Mouse (Mus musculus) intestine, embryonic 14.5 days (tissue): ENCODE measurements around the gene Esp38. TPM values are rescaled to one million over a fixed set of nuclear protein-coding genes. Genes with fewer than 3 reads are reported as not detected.
"Not testable (repeated sequence)": the region's sequence is repeated elsewhere in the genome, so short reads cannot be mapped to it uniquely, and the experiment has no call there.

Experiments used
- ATAC-seq: fragments of 200-750 bp; cut with Nextera tagmentation; replicated peaks from 2 replicates; pipeline ENCODE4 v1.8.0; 2017; ENCODE audit warnings: low read depth, moderate number of reproducible peaks, moderate TSS enrichment, moderate library complexity; ENCODE audit not compliant: low FRiP score, low TSS enrichment
- DNase-seq: peaks from one replicate; pipeline ENCODE4 v3.0.0-alpha.2; 2018; ENCODE audit warnings: low spot score
- H3K27ac ChIP-seq: fragments of 300-500 bp; sonication (generic); 2 replicates; pipeline ENCODE4 v1.5.1; 2014; ENCODE audit warnings: low read depth, mild to moderate bottlenecking, control low read depth
- H3K27me3 ChIP-seq: fragments of 300-500 bp; sonication (generic); replicated peaks from 2 replicates; pipeline ENCODE4 v1.6.1; 2014; ENCODE audit warnings: low read length, control low read depth; ENCODE audit not compliant: control insufficient read depth, insufficient read depth
- H3K36me3 ChIP-seq: fragments of 300-500 bp; sonication (generic); 2 replicates; pipeline ENCODE4 v1.6.1; 2014; ENCODE audit warnings: low read length, control low read depth; ENCODE audit not compliant: control insufficient read depth, insufficient read depth
- H3K4me1 ChIP-seq: fragments of 300-500 bp; sonication (generic); replicated peaks from 2 replicates; pipeline ENCODE4 v1.6.1; 2014; ENCODE audit warnings: low read length, control low read depth, mixed read lengths; ENCODE audit not compliant: control insufficient read depth, insufficient read depth
- H3K4me2 ChIP-seq: fragments of 300-500 bp; sonication (generic); 2 replicates; pipeline ENCODE4 v1.6.1; 2014; ENCODE audit warnings: low read length
- H3K4me3 ChIP-seq: fragments of 300-500 bp; sonication (generic); 2 replicates; pipeline ENCODE4 v1.5.1; 2014; ENCODE audit warnings: low read depth, low read length, control low read depth, mixed read lengths
- H3K9ac ChIP-seq: fragments of 300-500 bp; sonication (generic); 2 replicates; pipeline ENCODE4 v1.6.1; 2014; ENCODE audit warnings: mild to moderate bottlenecking, low read length
- H3K9me3 ChIP-seq: fragments of 300-500 bp; sonication (generic); 2 replicates; pipeline ENCODE4 v1.6.1; 2016; ENCODE audit warnings: low read length, control low read depth; ENCODE audit not compliant: control insufficient read depth
- WGBS: fragments of 180-500 bp; shearing (Covaris S2); extraction: QIAGEN DNeasy Blood & Tissue Kit; methylation state at CpG from one replicate; pipeline ENCODE4 v1.1.7; 2014; 5-methylcytosine and 5-hydroxymethylcytosine counted together
- polyA plus RNA-seq: library from polyadenylated mRNA; unstranded; fragments of >200 nt; fragmentation: Nextera tagmentation; extraction: Ambion mirVana; gene quantifications from 2 replicates; pipeline ENCODE4 v1.2.1, GENCODE M21; 2014

Esp38 gene
- polyA plus RNA-seq, result not detected in 2 replicates

DNA sequence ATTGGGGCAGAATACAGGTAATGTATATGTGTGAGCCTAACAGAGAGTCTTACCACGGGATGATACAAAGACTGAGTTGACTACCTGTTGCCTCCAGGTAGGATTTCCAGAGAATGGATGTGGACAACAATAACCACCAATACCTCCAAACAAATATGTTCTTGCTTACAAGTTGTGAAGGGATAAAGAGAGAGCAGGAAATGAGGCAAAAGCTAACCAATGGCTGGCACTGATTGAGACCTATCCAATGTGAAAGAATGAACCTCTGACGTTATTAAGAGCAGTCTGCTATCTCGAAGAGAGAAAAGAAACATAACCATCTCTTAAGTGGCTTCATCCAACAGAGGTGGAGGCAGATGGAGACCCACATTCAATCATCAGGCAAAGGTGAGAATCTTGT, at the start of gene Esp38:
TSS of gene Esp38 (plus strand) at position 301 of the 400 bp plus-strand sequence.
- H3K27ac ChIP-seq, result no peak within 1 kb of the TSS
- WGBS, result 83% methylated on average over 3 of the region's 3 CpGs
- no peak within 1 kb of the TSS for H3K4me3 ChIP-seq
- DNase-seq (no peak), ATAC-seq (no peak)
- no peak within 1 kb of the TSS for H3K4me2 ChIP-seq
- no peaks in the 10 kb centered on the region for H3K9me3 ChIP-seq
- H3K36me3 ChIP-seq, result no peaks in the 10 kb centered on the region
- H3K4me1 ChIP-seq, result no peaks in the 10 kb centered on the region
- no peak within 1 kb of the TSS for H3K9ac ChIP-seq
- H3K27me3 ChIP-seq, result no peaks in the 10 kb centered on the region

DNA sequence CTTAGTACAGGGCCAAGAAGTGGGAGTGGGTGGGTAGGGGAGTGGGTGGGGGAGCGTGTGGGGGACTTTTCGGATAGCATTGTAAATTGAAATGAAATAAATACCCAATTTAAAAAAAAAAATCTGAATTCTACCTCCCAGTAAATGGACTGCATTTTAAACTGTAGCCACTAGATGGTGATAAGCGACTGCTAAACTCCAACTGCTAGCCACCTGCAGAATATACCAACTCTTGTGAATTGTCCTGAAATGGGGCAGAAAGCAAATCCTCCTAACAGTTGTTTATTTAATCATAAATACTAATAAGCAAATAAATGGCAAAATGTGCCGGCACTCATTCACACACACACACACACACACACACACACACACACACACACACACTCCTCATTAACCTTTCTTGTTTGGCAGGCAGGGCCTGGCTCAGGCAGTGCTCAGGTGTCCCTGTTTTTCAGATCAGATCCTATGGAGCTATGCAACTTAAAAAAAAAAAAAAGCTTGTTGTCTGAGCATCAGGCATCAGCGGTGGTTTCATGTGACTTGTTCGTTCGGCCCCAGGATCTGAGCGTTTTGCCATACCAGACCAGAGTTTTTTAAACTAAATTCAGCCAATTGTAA, 47.3 kb upstream of the Esp38 start:
- not testable (repeated sequence) for DNase-seq, H3K9ac ChIP-seq, H3K27me3 ChIP-seq, H3K9me3 ChIP-seq, ATAC-seq, H3K4me1 ChIP-seq, H3K4me3 ChIP-seq, H3K4me2 ChIP-seq, H3K36me3 ChIP-seq, H3K27ac ChIP-seq
- 54% methylated on average over 7 of the region's 8 CpGs for WGBS

Other genes with a start within 250 kb of the Esp38 start
- not detected in 2 replicates for gene AC192777.2, start 144.9 kb downstream of the Esp38 start, polyA plus RNA-seq